Mouse (Mus musculus): Measurements from ENCODE around the gene Arl5a.

Gene Arl5a

GRCm38 (mm10) chr2:52424747-52425522, at the start of gene Arl5a:
Arl5a (minus strand) TSS chr2:52424901.
- peak; percentile 93 for DNase-seq (ENCODE audit: low read depth, low spot score)

- DNase-seq (ENCODE audit: low read depth, low spot score): no peak
These were observed 47.0 kb upstream of the Arl5a start for GRCm38 (mm10) chr2:52471545-52472291.

- no peak for DNase-seq (ENCODE audit: low read depth, low spot score)
These were observed 45.4 kb upstream of the Arl5a start for GRCm38 (mm10) chr2:52470044-52470560.

- DNase-seq (ENCODE audit: low read depth, low spot score): no peak
These were observed 42.9 kb upstream of the Arl5a start for GRCm38 (mm10) chr2:52467629-52468028.

- no peak for DNase-seq (ENCODE audit: low read depth, low spot score)
These were observed 36.7 kb upstream of the Arl5a start for GRCm38 (mm10) chr2:52461206-52461967.

GRCm38 (mm10) chr2:52455606-52456479, 31.1 kb upstream of the Arl5a start:
- no peak for DNase-seq (ENCODE audit: low read depth, low spot score)

GRCm38 (mm10) chr2:52449818-52450217, 25.1 kb upstream of the Arl5a start:
- no peak for DNase-seq (ENCODE audit: low read depth, low spot score)

- no peak for DNase-seq (ENCODE audit: low read depth, low spot score)
These were observed 24.2 kb upstream of the Arl5a start for GRCm38 (mm10) chr2:52448916-52449315.

- DNase-seq (ENCODE audit: low read depth, low spot score): no peak
These were observed 21.9 kb upstream of the Arl5a start for GRCm38 (mm10) chr2:52446648-52447047.

GRCm38 (mm10) chr2:52442125-52442524, 17.4 kb upstream of the Arl5a start:
- DNase-seq (ENCODE audit: low read depth, low spot score): no peak

GRCm38 (mm10) chr2:52440420-52441015, 15.8 kb upstream of the Arl5a start:
- DNase-seq (ENCODE audit: low read depth, low spot score): no peak

GRCm38 (mm10) chr2:52438437-52438836, 13.7 kb upstream of the Arl5a start:
- DNase-seq (ENCODE audit: low read depth, low spot score): no peak

- DNase-seq (ENCODE audit: low read depth, low spot score): no peak
These were observed 13.3 kb upstream of the Arl5a start for GRCm38 (mm10) chr2:52438013-52438412.

- no peak for DNase-seq (ENCODE audit: low read depth, low spot score)
These were observed 11.4 kb upstream of the Arl5a start for GRCm38 (mm10) chr2:52435919-52436632.

- DNase-seq (ENCODE audit: low read depth, low spot score): peak; percentile 65
These were observed 8.7 kb upstream of the Arl5a start for GRCm38 (mm10) chr2:52433365-52433764.

- DNase-seq (ENCODE audit: low read depth, low spot score): no peak
These were observed 2.7 kb upstream of the Arl5a start for GRCm38 (mm10) chr2:52427383-52427782.

- no peak for DNase-seq (ENCODE audit: low read depth, low spot score)
These were observed 1.3 kb upstream of the Arl5a start for GRCm38 (mm10) chr2:52426041-52426440.

GRCm38 (mm10) chr2:52425523-52425795, 758 bp upstream of the Arl5a start:
- no peak for DNase-seq (ENCODE audit: low read depth, low spot score)

- DNase-seq (ENCODE audit: low read depth, low spot score): peak; percentile 25
These were observed 413 bp downstream of the Arl5a start for GRCm38 (mm10) chr2:52424248-52424728.

Data from skeletal muscle tissue, adult 2 months (tissue).